18 mouse cellular contexts compared by ENCODE assay signal in the genomic region with DNA sequence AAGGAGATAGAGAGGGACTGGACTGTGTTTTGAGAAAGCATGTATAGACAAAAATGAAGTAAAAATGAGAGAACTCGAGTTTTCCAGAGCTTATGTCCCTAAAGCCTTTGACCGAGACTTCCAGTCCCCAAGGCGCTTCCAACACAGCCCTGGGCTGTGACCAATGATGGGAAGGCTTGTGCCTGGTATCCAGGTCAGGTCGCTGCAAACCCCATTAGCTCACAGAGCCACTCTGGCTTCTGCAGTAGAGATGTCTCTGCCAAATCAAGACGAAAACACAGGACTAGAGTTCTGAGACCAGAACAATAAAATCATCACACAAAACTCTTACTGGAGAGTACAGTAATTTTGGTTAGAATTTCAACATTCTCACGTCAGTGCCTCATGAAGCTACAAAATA.
DNase-seq lines count a peak whose midpoint lies in the region; ATAC-seq lines count a peak whose summit lies in the region.
"Had no signal": no experiment of that assay in that cellular context is flagged by ENCODE, and none has a peak within 500 bp of the region (broad histone marks: within the 10 kb centered on the region; RNA-seq: fewer than 3 reads in every experiment).

No protein-coding gene starts in this region.

- H3K36me3 ChIP-seq in forebrain, embryonic 10.5 days (replicated peaks), result no peaks in the 10 kb centered on the region
- H3K36me3 ChIP-seq in forebrain, embryonic 13.5 days (ENCODE audit: poor library complexity, severe bottlenecking), result no peaks in the 10 kb centered on the region
- H3K36me3 ChIP-seq in intestine, embryonic 14.5 days (ENCODE audit: control insufficient read depth, insufficient read depth, low read length), result no peaks in the 10 kb centered on the region
- H3K36me3 ChIP-seq in intestine, embryonic 16.5 days (ENCODE audit: control insufficient read depth, insufficient read depth, low read length), result no peaks in the 10 kb centered on the region
- no peaks in the 10 kb centered on the region for H3K36me3 ChIP-seq in limb, embryonic 10.5 days
- H3K36me3 ChIP-seq: embryonic facial prominence, embryonic 10.5 days; embryonic facial prominence, embryonic 12.5 days; forebrain, embryonic 12.5 days; forebrain, embryonic 15.5 days had no signal

- no peak overlapping the region for H3K9ac ChIP-seq in forebrain, embryonic 13.5 days
- H3K9ac ChIP-seq in intestine, embryonic 14.5 days (ENCODE audit: low read length), result no peak overlapping the region
- no peak overlapping the region for H3K9ac ChIP-seq in intestine, embryonic 16.5 days (ENCODE audit: low read depth, low read length)
- H3K9ac ChIP-seq: embryonic facial prominence, embryonic 12.5 days; forebrain, embryonic 12.5 days; forebrain, embryonic 15.5 days; forebrain, postnatal 0 days had no signal

- no peak overlapping the region for H3K4me3 ChIP-seq in forebrain, embryonic 10.5 days
- no peak overlapping the region for H3K4me3 ChIP-seq in forebrain, embryonic 13.5 days
- H3K4me3 ChIP-seq in intestine, embryonic 14.5 days (ENCODE audit: low read depth, low read length), result no peak overlapping the region
- no peak overlapping the region for H3K4me3 ChIP-seq in intestine, embryonic 16.5 days (ENCODE audit: low read length)
- no peak overlapping the region for H3K4me3 ChIP-seq in limb, embryonic 10.5 days
- H3K4me3 ChIP-seq: embryonic facial prominence, embryonic 10.5 days; embryonic facial prominence, embryonic 12.5 days; forebrain, embryonic 12.5 days; forebrain, embryonic 15.5 days had no signal

- H3K9me3 ChIP-seq in forebrain, embryonic 10.5 days, result no peaks in the 10 kb centered on the region
- no peaks in the 10 kb centered on the region for H3K9me3 ChIP-seq in forebrain, embryonic 13.5 days (replicated peaks)
- H3K9me3 ChIP-seq in intestine, embryonic 14.5 days (ENCODE audit: control insufficient read depth, low read length), result no peaks in the 10 kb centered on the region
- H3K9me3 ChIP-seq in intestine, embryonic 16.5 days (ENCODE audit: control insufficient read depth, low read length), result no peaks in the 10 kb centered on the region
- H3K9me3 ChIP-seq in limb, embryonic 10.5 days (replicated peaks), result no peaks in the 10 kb centered on the region
- H3K9me3 ChIP-seq: embryonic facial prominence, embryonic 10.5 days; embryonic facial prominence, embryonic 12.5 days; forebrain, embryonic 12.5 days; forebrain, embryonic 15.5 days had no signal

- DNase-seq in forebrain, embryonic 10.5 days (ENCODE audit: extremely low spot score, low spot score), result peak; percentile 12
- DNase-seq in intestine, embryonic 14.5 days (ENCODE audit: low spot score), result peak; percentile 13
- peak; percentile 19 for DNase-seq in limb, embryonic 10.5 days (ENCODE audit: low spot score)
- no peak for DNase-seq in layer of hippocampus, adult 11-12 months (ENCODE audit: low spot score)
- DNase-seq: adrenal gland, adult 8-10 months; adrenal gland, postnatal 36 days; cerebellum, adult 11-12 months; cerebellum, adult 2 months; cerebellum, adult 9-10 months; cerebellum, postnatal 10 days; cerebellum, postnatal 25 days; forebrain, postnatal 0 days had no signal

- H3K4me1 ChIP-seq in forebrain, embryonic 10.5 days, result peaks cover 16% of the 10 kb centered on the region
- no peaks in the 10 kb centered on the region for H3K4me1 ChIP-seq in forebrain, embryonic 13.5 days
- no peaks in the 10 kb centered on the region for H3K4me1 ChIP-seq in intestine, embryonic 14.5 days (replicated peaks; ENCODE audit: control insufficient read depth, insufficient read depth, low read length)
- H3K4me1 ChIP-seq in intestine, embryonic 16.5 days (ENCODE audit: control insufficient read depth, insufficient read depth, low read length), result no peaks in the 10 kb centered on the region
- H3K4me1 ChIP-seq in limb, embryonic 10.5 days, result 0 out of 2 replicates have a peak, but pooled peaks cover 6% of the 10 kb centered on the region
- H3K4me1 ChIP-seq: forebrain, embryonic 12.5 days; forebrain, embryonic 15.5 days had no signal

- WGBS in forebrain, embryonic 10.5 days, result 87% methylated on average over 6 of the region's 6 CpGs
- WGBS in forebrain, embryonic 13.5 days, result 81% methylated on average over 6 of the region's 6 CpGs
- WGBS in intestine, embryonic 14.5 days, result 74% methylated on average over 6 of the region's 6 CpGs
- WGBS in intestine, embryonic 16.5 days, result 85% methylated on average over 6 of the region's 6 CpGs
- WGBS in limb, embryonic 10.5 days, result 85% methylated on average over 6 of the region's 6 CpGs

- no peak for ATAC-seq in forebrain, embryonic 13.5 days
- no peak for ATAC-seq in intestine, embryonic 14.5 days (replicated peaks; ENCODE audit: low FRiP score, low TSS enrichment, low read depth)
- ATAC-seq in intestine, embryonic 16.5 days, result no peak
- ATAC-seq: forebrain, embryonic 15.5 days; forebrain, postnatal 0 days had no signal

- no peaks in the 10 kb centered on the region for H3K27me3 ChIP-seq in forebrain, embryonic 10.5 days (ENCODE audit: poor library complexity, severe bottlenecking)
- no peaks in the 10 kb centered on the region for H3K27me3 ChIP-seq in forebrain, embryonic 13.5 days
- H3K27me3 ChIP-seq in intestine, embryonic 14.5 days (replicated peaks; ENCODE audit: control insufficient read depth, insufficient read depth, low read length), result no peaks in the 10 kb centered on the region
- H3K27me3 ChIP-seq in intestine, embryonic 16.5 days (replicated peaks; ENCODE audit: control insufficient read depth, insufficient read depth, low read length), result no peaks in the 10 kb centered on the region
- no peaks in the 10 kb centered on the region for H3K27me3 ChIP-seq in limb, embryonic 10.5 days (ENCODE audit: low read depth, poor library complexity, severe bottlenecking)
- H3K27me3 ChIP-seq: embryonic facial prominence, embryonic 12.5 days; forebrain, embryonic 12.5 days; forebrain, embryonic 15.5 days had no signal

- no peak overlapping the region for H3K27ac ChIP-seq in forebrain, embryonic 10.5 days
- no peak overlapping the region for H3K27ac ChIP-seq in forebrain, embryonic 13.5 days
- H3K27ac ChIP-seq in intestine, embryonic 14.5 days (ENCODE audit: low read depth), result no peak overlapping the region
- H3K27ac ChIP-seq in intestine, embryonic 16.5 days (ENCODE audit: low read length), result no peak overlapping the region
- H3K27ac ChIP-seq in limb, embryonic 10.5 days, result no peak overlapping the region
- H3K27ac ChIP-seq: embryonic facial prominence, embryonic 10.5 days; embryonic facial prominence, embryonic 12.5 days; forebrain, embryonic 12.5 days; forebrain, embryonic 15.5 days had no signal

- no peak overlapping the region for H3K4me2 ChIP-seq in forebrain, embryonic 13.5 days
- no peak overlapping the region for H3K4me2 ChIP-seq in intestine, embryonic 14.5 days (ENCODE audit: low read length)
- H3K4me2 ChIP-seq in intestine, embryonic 16.5 days (ENCODE audit: low read depth, low read length), result no peak overlapping the region
- H3K4me2 ChIP-seq: embryonic facial prominence, embryonic 12.5 days; forebrain, embryonic 12.5 days; forebrain, embryonic 15.5 days had no signal
